Mouse (Mus musculus): ENCODE results near the gene Hnrnpa1. TPM values are rescaled to one million over a fixed set of nuclear protein-coding genes. Genes with fewer than 3 reads are reported as not detected.

The Hnrnpa1 gene
- polyA plus RNA-seq (2012; rRNA removed) = 976 and 1,085 TPM in 2 replicates

DNA sequence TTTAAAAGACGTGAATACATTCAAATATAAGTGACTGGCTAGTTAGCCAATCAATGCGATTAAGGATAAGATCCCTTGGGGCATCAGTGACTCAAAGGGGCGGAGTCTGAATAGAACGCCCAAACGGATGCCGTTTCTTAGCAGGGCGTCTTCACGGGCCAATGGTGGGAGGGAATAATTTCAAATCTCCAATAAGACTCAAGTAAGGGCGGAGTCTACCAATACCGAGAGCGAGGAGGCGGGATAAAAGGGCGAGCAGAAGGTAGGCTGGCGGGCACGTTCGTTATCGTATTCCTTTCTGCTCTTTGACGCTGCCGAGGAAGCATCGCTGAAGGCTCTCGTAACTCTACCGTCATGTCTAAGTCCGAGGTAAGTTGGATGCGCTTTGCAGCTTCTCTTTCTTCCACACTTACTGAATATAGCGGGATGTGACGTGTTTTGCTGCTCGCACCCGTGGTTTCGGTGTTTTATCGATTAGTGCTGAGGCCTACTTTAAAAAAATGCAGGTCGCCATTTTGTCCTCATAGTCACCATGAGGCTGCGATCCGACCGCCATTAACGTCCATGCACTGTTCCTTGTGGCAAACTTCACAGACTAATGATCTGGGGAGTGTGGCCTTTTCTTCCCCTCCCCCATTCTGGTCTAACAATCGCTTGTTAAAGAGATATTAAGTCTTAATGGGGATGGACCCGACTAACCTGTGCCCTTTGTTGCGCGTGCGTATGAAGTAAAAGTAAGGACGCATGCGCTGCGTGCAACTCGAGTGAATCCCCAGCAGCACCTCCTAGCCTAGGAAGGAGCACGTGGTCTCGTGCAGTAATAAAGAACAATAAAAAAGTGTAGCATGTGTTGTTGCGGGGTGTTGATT lies at the start of gene Hnrnpa1:
Hnrnpa1 (plus strand) TSS at position 273 of the 869 bp plus-strand sequence.
- DNase-seq (ENCODE audit: low read depth) = peak; percentile 100
- TF ChIP-seq CTCF (IDR thresholded peaks at IDR 0.05; ENCODE audit: borderline replicate concordance, extremely low read depth, insufficient read depth, insufficient read length) = no peak
- TF ChIP-seq POLR2A (IDR thresholded peaks at IDR 0.05; ENCODE audit: borderline replicate concordance, extremely low read depth, insufficient read depth, insufficient read length, poor library complexity, severe bottlenecking) = peak; percentile 54; the same call in 1 of the 2 replicates

DNA sequence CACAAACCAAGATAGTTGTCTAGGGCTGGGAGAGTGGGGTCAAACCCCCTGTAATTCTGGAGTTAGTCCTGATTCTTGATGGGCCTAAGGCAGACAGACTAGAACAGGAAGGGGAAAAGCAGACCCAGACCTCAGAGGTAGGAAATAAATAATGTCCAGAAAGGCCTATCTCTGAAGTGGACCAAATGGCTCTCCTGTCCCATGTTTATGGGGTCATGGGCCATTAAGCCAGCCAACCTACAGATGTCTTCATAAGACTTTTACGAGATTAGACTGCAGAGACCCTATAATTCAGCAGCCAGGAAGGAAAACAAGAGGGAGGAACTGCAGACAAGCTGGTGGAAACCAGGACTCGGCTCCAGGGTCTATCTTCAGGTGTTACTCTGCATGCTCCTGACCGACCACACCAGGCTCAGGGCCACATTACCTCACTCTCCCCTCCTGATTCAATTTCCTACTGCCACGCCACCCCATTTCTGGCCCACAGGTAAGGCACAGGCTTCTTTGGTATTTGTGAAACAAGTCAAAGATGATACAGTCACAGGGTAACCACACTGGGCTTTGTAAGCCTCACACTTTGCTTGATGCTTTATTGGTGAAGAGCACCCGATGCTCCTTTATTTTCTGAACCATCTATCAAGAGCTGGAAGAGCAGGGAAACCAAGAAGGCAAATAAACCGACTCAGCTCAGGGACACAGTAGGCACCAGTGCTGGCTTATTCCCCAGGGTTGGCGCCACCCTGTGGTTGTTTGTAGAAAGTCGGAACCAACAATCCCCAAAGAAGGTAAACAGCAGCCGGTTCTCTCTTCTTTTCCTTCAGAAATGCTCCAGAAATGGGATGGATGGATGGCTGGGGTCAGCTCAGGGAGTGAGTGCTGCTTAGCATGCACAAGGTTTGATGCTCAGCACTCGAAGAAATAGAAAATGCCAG lies 49.4 kb upstream of the Hnrnpa1 start:
- TF ChIP-seq CTCF (IDR thresholded peaks at IDR 0.05; ENCODE audit: borderline replicate concordance, extremely low read depth, insufficient read depth, insufficient read length) = peak; percentile 73
- no peak for TF ChIP-seq POLR2A (IDR thresholded peaks at IDR 0.05; ENCODE audit: borderline replicate concordance, extremely low read depth, insufficient read depth, insufficient read length, poor library complexity, severe bottlenecking)
- peak; percentile 64 for DNase-seq (ENCODE audit: low read depth)

DNA sequence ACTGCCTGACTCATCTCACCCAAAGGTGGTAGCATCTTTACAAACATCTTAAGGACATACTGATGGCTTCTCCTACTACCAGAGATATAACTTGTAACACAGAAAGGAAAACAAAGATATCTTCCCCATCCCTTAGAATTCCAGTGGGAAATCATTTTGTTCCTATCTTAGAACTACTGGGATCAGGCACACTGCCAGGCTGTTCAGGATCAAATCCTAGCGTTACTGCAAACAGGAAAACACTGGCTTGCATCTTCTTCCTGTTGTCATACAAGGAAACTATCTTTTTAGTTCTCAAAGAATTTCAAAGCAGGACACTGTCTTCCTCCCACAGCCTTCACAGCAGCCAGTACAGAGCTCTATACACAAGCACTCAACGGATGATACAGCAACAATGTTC lies 46.6 kb upstream of the Hnrnpa1 start:
- TF ChIP-seq CTCF (IDR thresholded peaks at IDR 0.05; ENCODE audit: borderline replicate concordance, extremely low read depth, insufficient read depth, insufficient read length) (no peak), POLR2A (IDR thresholded peaks at IDR 0.05; ENCODE audit: borderline replicate concordance, extremely low read depth, insufficient read depth, insufficient read length, poor library complexity, severe bottlenecking) (no peak)
- no peak for DNase-seq (ENCODE audit: low read depth)

DNA sequence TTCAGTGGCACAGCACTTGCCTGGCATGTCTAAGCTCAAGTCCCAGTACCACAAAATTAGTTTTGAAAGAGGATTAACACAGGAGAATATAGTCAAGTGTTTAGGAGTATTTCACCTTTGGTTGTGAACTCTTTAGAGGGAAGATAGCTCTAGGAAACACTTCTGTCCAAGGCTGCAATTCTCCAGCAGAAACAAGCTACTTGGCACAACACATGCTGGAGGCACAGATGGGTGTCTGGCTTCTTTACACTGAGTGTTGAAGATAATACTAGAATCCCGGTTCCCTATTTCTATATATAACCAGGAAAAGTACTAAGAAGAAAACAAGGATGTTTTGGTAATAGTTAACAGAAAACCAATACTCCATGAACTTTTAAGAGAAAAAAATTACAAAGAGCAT lies 43.4 kb upstream of the Hnrnpa1 start:
- no peak for TF ChIP-seq CTCF (IDR thresholded peaks at IDR 0.05; ENCODE audit: borderline replicate concordance, extremely low read depth, insufficient read depth, insufficient read length)
- TF ChIP-seq POLR2A (IDR thresholded peaks at IDR 0.05; ENCODE audit: borderline replicate concordance, extremely low read depth, insufficient read depth, insufficient read length, poor library complexity, severe bottlenecking) = no peak
- DNase-seq (ENCODE audit: low read depth) = no peak

DNA sequence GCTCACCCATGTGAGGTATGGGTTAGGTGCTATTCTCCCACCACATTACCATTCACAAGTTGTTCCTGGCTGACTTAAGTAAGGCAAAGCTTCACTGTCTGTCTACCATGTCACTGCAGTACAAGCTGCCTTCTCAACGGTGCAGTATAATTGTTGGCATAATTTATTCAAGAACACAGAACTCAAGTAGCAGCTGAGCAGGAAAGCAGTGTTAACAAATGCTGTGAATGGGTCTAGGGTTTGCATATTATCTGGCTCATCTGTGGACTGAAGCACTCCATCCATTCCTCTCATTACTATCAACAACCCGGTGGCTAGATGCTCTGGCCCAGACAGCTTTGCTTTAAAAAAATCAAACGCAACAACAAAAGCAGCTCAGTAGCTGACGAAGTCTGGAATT lies 42.4 kb upstream of the Hnrnpa1 start:
- peak; percentile 48 for DNase-seq (ENCODE audit: low read depth)
- no peak for TF ChIP-seq POLR2A (IDR thresholded peaks at IDR 0.05; ENCODE audit: borderline replicate concordance, extremely low read depth, insufficient read depth, insufficient read length, poor library complexity, severe bottlenecking)
- no peak for TF ChIP-seq CTCF (IDR thresholded peaks at IDR 0.05; ENCODE audit: borderline replicate concordance, extremely low read depth, insufficient read depth, insufficient read length)

DNA sequence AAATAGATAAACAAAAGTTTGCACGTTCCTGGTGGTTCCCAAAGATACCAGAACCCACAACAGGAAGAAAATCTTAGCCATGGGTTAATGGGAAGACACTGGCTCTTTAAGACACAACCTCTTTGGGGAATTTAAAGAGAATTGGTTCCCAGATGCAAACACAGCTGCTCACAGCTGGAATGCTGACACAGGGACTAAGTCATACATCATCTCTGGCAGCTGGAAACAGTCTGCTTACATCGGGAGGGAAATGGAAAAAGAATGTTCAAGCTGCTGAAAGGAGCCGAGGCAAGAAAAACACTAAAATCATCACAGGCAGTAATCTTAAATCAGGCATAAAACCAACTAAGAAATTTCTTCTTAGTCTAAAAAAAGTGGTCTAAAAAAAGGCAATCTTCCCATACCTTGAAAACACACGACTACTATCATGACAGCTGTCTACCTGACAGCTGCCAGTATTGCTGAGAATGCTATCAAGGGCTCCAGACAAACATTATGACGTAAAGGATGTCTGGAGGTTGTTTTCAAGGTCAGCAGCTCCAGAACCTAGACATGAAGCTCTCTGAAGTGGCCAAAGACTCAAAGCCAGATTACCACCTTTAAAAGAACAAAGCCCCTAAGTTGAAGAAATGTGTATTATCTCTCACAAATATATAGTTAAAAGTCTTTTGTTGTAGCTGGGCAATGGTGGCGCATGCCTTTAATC lies 38.0 kb upstream of the Hnrnpa1 start:
- DNase-seq (ENCODE audit: low read depth) = peak; percentile 62
- TF ChIP-seq CTCF (IDR thresholded peaks at IDR 0.05; ENCODE audit: borderline replicate concordance, extremely low read depth, insufficient read depth, insufficient read length) = no peak
- TF ChIP-seq POLR2A (IDR thresholded peaks at IDR 0.05; ENCODE audit: borderline replicate concordance, extremely low read depth, insufficient read depth, insufficient read length, poor library complexity, severe bottlenecking) = no peak

DNA sequence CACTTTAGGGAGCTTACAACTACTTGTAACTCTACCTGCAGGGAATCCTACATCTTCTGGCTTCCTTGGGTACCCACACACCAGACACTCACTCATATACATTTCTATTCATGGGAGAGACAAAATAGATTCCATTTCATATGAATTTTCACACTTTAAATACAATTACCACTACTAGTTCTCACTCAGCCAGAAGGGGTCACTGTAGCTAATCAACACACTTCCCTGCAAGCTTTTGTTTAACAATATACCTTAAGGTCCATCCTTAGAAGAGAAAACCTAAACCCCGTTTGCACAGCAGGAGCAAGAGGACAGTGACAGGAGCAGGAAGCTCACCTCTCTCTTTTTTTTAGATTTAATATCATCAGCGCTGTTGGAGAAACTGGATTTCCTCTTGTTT lies 35.1 kb upstream of the Hnrnpa1 start:
- DNase-seq (ENCODE audit: low read depth) = peak; percentile 56
- no peak for TF ChIP-seq POLR2A (IDR thresholded peaks at IDR 0.05; ENCODE audit: borderline replicate concordance, extremely low read depth, insufficient read depth, insufficient read length, poor library complexity, severe bottlenecking)
- TF ChIP-seq CTCF (IDR thresholded peaks at IDR 0.05; ENCODE audit: borderline replicate concordance, extremely low read depth, insufficient read depth, insufficient read length) = no peak

DNA sequence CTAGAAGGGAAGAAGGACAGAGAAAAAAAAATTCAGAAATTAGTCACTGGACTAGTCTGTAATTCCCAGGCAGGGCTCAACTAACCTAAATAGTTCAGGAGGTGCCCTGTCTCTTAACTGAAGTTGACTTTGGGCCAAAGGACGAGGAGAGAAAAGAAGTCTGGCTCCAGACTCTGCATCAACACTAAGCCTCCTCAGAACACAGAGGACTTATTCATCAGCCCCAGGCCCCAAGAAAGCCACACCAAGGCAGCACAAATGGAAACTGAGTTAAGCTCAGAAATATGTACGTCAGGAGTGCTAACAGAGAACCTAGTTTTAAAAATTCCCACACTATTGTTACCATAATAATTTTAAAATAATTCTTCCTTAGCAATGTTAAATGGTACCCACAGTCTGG lies 26.1 kb upstream of the Hnrnpa1 start:
- TF ChIP-seq POLR2A (IDR thresholded peaks at IDR 0.05; ENCODE audit: borderline replicate concordance, extremely low read depth, insufficient read depth, insufficient read length, poor library complexity, severe bottlenecking) (no peak), CTCF (IDR thresholded peaks at IDR 0.05; ENCODE audit: borderline replicate concordance, extremely low read depth, insufficient read depth, insufficient read length) (no peak)
- peak; percentile 71 for DNase-seq (ENCODE audit: low read depth)

DNA sequence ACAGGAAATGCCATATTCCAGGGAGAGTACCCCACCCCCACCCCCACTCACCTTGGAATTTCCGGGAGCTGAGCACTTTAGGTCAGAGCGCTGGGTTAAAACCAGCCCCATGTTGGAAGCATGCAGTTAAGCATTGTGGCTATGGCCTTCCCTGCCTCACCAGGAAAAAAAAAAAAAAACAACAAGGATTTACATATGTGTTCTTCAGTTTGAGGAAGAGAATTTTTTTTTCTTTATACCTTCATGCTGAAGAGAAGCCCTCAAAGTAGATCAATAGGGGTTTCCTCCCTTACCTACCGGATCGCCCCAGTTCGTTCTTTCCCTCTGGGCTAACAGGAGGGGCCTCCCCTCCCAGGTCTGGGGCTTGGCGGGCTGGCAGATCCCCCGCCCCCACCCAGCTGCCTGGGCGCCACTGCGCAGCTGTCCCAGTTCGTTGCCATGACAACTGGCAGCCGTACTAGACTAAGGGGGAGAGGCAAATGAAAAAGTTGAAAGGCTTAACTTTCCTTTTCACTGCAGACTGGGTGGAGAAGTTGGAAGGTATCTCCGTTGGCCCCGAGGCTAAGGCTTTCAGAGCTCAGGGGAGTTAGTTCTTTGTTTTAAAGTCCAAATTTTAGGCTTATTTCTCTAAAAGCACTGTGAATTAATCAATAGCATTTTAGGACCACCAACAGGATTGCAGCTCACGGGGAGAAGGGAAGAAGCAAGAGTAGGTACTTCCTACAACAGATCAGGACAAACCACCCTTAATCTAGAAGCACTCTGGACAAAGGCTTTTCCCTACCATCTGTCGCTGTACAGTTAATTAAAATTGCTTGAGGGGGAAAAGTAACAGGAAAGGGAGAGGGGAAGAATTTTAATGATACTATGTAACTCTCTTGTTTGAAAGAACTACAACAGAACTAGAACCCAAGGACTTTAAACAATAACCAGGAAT lies 25.0 kb upstream of the Hnrnpa1 start:
- DNase-seq (ENCODE audit: low read depth) = peak; percentile 98
- TF ChIP-seq CTCF (IDR thresholded peaks at IDR 0.05; ENCODE audit: borderline replicate concordance, extremely low read depth, insufficient read depth, insufficient read length) = no peak
- no peak for TF ChIP-seq POLR2A (IDR thresholded peaks at IDR 0.05; ENCODE audit: borderline replicate concordance, extremely low read depth, insufficient read depth, insufficient read length, poor library complexity, severe bottlenecking)

DNA sequence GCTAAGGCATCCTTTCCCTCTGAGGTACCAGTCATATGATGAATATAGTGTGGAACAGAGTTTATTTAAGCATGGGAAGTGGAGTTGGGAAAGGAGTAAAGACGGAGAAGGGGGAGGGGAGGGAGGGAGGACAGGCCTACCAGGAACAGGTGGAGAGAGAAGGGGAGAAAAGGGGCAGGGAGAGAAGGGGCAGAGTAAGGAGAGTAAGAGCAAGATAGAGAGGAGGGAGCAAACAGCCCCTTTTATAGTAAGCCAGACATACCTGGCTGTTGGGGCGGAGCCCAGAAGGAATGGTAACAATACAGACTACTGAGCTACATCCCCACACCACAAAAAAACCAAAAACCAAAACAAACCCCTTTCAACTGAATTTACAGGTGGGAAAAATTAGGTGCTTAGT lies 24.2 kb upstream of the Hnrnpa1 start:
- TF ChIP-seq POLR2A (IDR thresholded peaks at IDR 0.05; ENCODE audit: borderline replicate concordance, extremely low read depth, insufficient read depth, insufficient read length, poor library complexity, severe bottlenecking) = no peak
- TF ChIP-seq CTCF (IDR thresholded peaks at IDR 0.05; ENCODE audit: borderline replicate concordance, extremely low read depth, insufficient read depth, insufficient read length) = no peak
- peak; percentile 32 for DNase-seq (ENCODE audit: low read depth)
